Mouse (Mus musculus) lung, adult 18-20 months (tissue): ENCODE data around the gene Tmem38b.

Experiments used
- DNase-seq, 2 experiments: peaks; one replicate each; pipeline ENCODE4 v3.0.0; 2022; ENCODE audit warnings: mixed read lengths in 2 of 2

The Tmem38b gene

DNA sequence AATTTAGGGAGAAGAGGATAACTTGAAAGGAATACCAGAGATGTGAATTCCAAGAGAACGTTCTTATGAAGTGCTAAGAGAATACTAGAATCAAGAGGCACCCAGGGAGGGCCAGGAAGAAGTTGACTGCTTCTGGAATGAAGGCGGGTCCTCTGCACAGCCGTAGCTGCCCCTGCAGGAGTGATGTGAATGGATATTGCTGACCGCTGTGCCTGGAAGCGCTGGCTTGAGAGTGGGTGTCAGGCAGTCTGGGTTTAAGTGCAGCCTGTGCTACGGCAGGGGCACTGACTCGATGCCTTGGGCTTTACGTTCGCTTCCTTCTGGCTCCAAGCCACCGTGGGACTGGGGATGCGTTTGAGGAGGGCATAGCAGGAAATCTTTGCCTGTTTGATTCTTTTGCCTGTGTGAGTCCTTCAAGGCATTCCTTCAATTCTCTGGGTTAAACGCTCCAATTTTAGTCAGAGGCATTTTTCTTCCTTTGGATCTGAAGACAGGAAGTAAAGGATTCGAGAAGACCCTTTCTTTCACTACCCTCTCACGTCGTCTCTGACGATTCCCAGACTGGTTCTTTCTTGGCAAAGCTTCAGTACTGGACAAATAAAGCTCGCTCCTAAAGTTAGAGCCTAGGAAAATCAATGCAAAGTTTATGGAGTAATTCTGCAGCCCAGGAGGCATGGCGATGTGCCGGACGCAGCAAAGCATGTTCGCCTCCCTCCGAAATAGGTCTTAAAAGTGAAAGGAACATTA lies 60.7 kb downstream of the Tmem38b start:
- DNase-seq: no peak

DNA sequence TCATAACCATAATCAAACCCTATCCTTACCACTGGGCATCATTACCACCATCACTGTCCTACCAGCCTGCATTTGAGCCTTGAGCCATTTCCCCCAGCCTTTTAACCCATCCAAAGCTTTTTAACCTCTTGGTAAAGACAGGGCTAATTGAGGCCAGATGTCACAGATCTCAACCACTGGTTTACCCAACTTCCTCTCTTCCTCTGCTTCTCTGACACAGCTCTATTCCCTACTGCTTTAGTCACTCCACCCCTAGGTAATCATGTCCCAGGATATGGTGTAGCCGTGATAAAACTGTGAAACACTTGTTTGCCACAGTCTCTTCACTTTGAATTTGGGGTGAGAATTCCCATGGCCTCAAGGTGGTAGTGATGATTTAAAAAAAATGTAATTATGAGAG lies 69.5 kb downstream of the Tmem38b start:
- no peak for DNase-seq

DNA sequence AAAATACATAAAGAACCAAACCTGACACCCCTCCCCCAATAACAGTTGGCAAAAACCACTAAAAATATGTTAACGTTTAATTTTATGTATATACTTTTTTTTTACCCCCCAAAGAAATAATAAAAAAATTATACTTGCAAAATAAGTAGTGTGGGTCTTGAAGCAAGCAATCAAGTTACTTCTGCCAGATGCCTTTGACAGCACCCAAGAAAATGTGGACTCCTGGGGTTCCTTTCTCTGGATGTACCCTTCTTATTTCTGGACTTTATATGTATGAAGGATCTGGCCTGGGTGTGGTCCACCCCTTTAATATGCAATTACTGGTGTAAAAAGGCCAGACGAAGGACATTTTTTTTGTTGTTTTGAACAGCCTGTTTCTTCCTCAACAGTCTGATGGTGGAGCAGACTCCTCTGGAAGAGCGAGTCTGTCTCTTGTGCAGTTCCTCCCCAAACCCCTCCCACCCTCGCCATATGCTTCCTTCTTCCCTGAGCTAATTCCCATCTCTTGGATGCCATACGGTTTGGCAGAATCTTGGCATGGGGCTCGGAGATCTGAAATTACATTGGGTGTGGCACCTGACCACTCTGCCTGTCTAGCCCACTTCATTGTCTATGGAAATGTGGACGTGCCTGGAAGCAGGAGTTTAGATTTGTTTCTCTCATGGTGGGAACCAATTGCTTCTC lies 70.4 kb downstream of the Tmem38b start:
- no peak for DNase-seq

DNA sequence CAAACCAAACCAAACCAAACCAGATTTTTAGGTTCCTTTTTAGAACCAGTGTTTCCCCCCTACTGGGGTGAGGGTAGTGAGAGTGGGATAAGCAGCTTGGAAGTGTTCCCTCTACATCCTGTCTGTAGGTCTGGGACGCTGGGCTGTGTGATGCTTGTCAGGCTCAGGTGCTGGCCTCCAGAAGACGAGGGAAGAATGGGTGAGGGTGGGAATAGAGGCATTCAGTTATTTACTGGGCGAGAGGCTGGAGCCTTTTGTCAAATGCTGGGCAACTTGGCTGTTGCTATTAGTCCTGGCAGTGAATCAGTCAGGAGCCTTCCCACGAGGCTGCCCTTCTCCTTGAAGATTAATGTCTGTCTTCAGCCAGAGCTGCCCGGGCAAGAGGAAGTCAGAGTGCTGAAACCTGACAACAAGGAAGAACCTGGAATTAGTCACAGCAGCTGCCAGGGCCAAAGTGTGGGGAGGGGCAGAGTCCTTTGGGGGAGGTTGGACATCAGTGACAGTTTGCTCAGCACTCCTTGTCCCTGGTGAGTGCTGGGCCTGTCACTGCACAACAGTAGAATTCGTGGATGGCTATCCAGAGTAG lies 74.6 kb downstream of the Tmem38b start:
- DNase-seq: no peak

DNA sequence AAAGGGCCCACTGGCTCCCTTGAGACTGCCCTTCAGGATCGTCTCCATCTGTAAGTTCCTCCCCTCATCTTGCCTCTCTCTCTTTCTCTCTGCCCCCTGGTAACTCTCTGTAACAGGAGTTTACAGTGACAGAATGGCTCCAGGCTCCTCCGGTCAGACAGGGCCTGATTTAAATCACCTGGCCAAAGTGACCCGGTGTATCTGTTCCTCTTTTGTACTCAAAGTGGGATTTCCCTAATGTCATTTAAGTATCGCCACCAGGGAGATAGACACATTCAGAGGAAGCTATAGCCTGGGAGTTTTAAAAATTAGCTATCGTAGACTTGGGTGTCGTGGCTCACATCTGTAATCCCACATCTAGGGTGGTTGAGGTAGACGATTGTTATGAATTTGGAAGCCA lies 78.5 kb downstream of the Tmem38b start:
- no peak for DNase-seq

DNA sequence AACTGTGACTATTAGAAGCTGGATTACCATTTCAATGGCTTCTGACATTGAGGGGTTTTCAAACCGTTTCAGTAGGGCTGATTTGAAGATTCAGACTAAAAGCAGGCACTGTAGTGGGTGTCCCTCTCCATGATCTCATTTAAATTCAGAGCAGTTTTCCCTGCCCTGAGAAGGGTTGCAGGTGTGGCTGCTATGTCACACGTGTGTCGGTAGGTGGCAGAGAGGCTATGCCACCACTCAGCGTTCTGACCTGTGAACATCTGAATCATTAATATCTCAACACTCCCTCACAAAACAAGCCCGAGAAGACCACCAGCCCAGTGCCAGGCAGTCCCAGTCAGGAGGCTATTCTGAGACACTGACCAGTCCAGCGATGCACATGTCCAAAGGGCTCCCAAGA lies 79.7 kb downstream of the Tmem38b start:
- DNase-seq: no peak

- no peak for DNase-seq
Measured at GRCm38 (mm10) chr4:53907071-53907470, 81.2 kb downstream of the Tmem38b start.
